Mouse (Mus musculus) midbrain, embryonic 15.5 days (tissue): ENCODE measurements around the gene Zfp597. TPM values are rescaled to one million over a fixed set of nuclear protein-coding genes. Genes with fewer than 3 reads are reported as not detected.

ENCODE experiments used
- ATAC-seq: fragments of 200-750 bp; cut with Nextera tagmentation; replicated peaks from 2 replicates; pipeline ENCODE4 v1.8.0; 2017; ENCODE audit warnings: moderate TSS enrichment
- H3K27ac ChIP-seq: fragments of 300-500 bp; sonication (generic); 2 replicates; pipeline ENCODE4 v1.5.1; 2015; ENCODE audit warnings: mild to moderate bottlenecking, inconsistent platforms
- H3K27me3 ChIP-seq: fragments of 300-500 bp; sonication (generic); replicated peaks from 2 replicates; pipeline ENCODE4 v1.6.1; 2015; ENCODE audit warnings: inconsistent platforms
- H3K36me3 ChIP-seq: fragments of 300-500 bp; sonication (generic); replicated peaks from 2 replicates; pipeline ENCODE4 v1.6.1; 2015; ENCODE audit warnings: inconsistent platforms
- H3K4me1 ChIP-seq: fragments of 300-500 bp; sonication (generic); 2 replicates; pipeline ENCODE4 v1.6.1; 2015; ENCODE audit warnings: inconsistent platforms
- H3K4me2 ChIP-seq: fragments of 300-500 bp; sonication (generic); 2 replicates; pipeline ENCODE4 v1.6.1; 2015; ENCODE audit warnings: inconsistent platforms, mild to moderate bottlenecking, moderate library complexity
- H3K4me3 ChIP-seq: fragments of 300-500 bp; sonication (generic); 2 replicates; pipeline ENCODE4 v1.5.1; 2015; ENCODE audit warnings: mild to moderate bottlenecking, inconsistent platforms
- H3K9ac ChIP-seq: fragments of 300-500 bp; sonication (generic); 2 replicates; pipeline ENCODE4 v1.6.1; 2015; ENCODE audit warnings: mild to moderate bottlenecking, inconsistent platforms
- H3K9me3 ChIP-seq: fragments of 300-500 bp; sonication (generic); 2 replicates; pipeline ENCODE4 v1.6.1; 2016; ENCODE audit warnings: inconsistent platforms
- WGBS: fragments of 180-500 bp; shearing (Covaris S2); methylation state at CpG from one replicate; pipeline ENCODE4 v1.1.7; 2015; ENCODE audit warnings: mixed read lengths; 5-methylcytosine and 5-hydroxymethylcytosine counted together
- polyA plus RNA-seq: library from polyadenylated mRNA; unstranded; fragments of >200 nt; fragmentation: Nextera tagmentation; extraction: Ambion mirVana; gene quantifications from 2 replicates; pipeline ENCODE4 v1.2.1, GENCODE M21; 2015

Gene Zfp597
- polyA plus RNA-seq, 1 experiment from 2014 or later = 19.2 TPM

DNA sequence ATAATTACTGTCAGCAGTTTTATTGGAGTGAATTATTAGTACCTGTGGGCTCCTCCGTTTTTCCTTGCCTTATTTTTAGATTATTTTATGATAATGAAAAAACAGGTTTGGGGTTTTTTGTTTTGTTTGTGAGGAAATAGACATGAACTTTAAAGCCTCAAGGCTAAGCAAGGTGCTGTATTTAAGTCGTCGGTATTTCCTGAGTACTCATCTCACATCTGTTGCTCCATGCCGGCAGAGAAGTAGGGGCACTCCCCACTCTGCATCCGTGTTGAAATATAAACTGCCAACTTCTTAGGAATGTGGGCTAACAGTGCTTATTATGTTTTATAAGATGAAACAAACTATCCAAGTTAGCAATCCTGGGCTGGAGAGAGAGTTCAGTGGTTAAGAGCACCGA is 11.7 kb upstream of the Zfp597 start:
- Histone ChIP-seq H3K4me1 (no peaks in the 10 kb centered on the region), H3K4me3 (no peak overlapping the region), H3K27ac (no peak overlapping the region), H3K9me3 (no peaks in the 10 kb centered on the region), H3K36me3 (peaks cover 38% of the 10 kb centered on the region), H3K27me3 (no peaks in the 10 kb centered on the region), H3K9ac (no peak overlapping the region), H3K4me2 (no peak overlapping the region)
- ATAC-seq = no peak
- WGBS = 86% methylated on average over 6 of the region's 6 CpGs

GRCm38 (mm10) chr16:3895173-3895792 is 10.9 kb upstream of the Zfp597 start:
- H3K4me1 ChIP-seq = no peaks in the 10 kb centered on the region
- 88% methylated on average over 9 of the region's 9 CpGs for WGBS
- no peak for ATAC-seq
- no peak overlapping the region for H3K27ac ChIP-seq
- no peak overlapping the region for H3K4me2 ChIP-seq
- no peaks in the 10 kb centered on the region for H3K27me3 ChIP-seq
- peaks cover 35% of the 10 kb centered on the region for H3K36me3 ChIP-seq
- H3K9me3 ChIP-seq = no peaks in the 10 kb centered on the region
- no peak overlapping the region for H3K4me3 ChIP-seq
- H3K9ac ChIP-seq = no peak overlapping the region

DNA sequence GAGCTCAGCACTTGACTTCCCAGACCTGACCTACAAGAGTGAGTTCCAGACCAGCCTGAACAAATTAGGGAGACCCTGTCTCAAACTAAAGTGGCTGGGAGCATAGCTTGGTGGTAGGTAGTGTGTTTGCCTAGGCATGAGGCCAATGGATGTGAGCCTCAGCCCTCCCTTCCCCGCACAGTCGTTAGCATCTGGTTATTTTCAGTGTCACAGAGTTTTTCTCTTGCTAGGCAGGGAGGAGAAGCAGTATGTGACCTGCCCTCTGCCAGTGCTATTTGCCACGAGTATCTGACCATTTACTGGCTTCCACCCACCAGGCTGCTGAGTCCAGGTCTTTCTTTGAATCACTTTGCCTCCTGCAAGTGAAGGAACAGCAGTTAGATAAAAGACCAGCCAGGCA is 9.4 kb upstream of the Zfp597 start:
- H3K4me2 ChIP-seq = no peak overlapping the region
- no peak overlapping the region for H3K27ac ChIP-seq
- WGBS = 83% methylated on average over 3 of the region's 3 CpGs
- peaks cover 20% of the 10 kb centered on the region for H3K36me3 ChIP-seq
- H3K27me3 ChIP-seq = no peaks in the 10 kb centered on the region
- H3K4me3 ChIP-seq = no peak overlapping the region
- no peak overlapping the region for H3K9ac ChIP-seq
- no peaks in the 10 kb centered on the region for H3K9me3 ChIP-seq
- no peak for ATAC-seq
- no peaks in the 10 kb centered on the region for H3K4me1 ChIP-seq

- no peak overlapping the region for H3K27ac ChIP-seq
- H3K4me3 ChIP-seq = no peak overlapping the region
- H3K27me3 ChIP-seq = no peaks in the 10 kb centered on the region
- 0 out of 2 replicates have a peak, but pooled peaks cover 4% of the 10 kb centered on the region for H3K36me3 ChIP-seq
- no peak overlapping the region for H3K4me2 ChIP-seq
- no peak overlapping the region for H3K9ac ChIP-seq
- ATAC-seq = no peak
- no peaks in the 10 kb centered on the region for H3K9me3 ChIP-seq
- 96% methylated on average over 14 of the region's 14 CpGs for WGBS
- H3K4me1 ChIP-seq = peaks cover 4% of the 10 kb centered on the region; the same call in 1 of the 2 replicates
Measured at GRCm38 (mm10) chr16:3891621-3892295, 7.4 kb upstream of the Zfp597 start.

GRCm38 (mm10) chr16:3885065-3885670 is 807 bp upstream of the Zfp597 start:
- peak; percentile 21; the same call in 1 of the 2 replicates for ATAC-seq
- WGBS = 4% methylated on average over 10 of the region's 10 CpGs
- Histone ChIP-seq H3K4me2 (peak overlapping the region; percentile 69), H3K27me3 (no peaks in the 10 kb centered on the region), H3K9me3 (no peaks in the 10 kb centered on the region), H3K27ac (peak overlapping the region; percentile 93), H3K9ac (peak overlapping the region; percentile 85), H3K4me3 (peak overlapping the region; percentile 87), H3K4me1 (peaks cover 32% of the 10 kb centered on the region), H3K36me3 (no peaks in the 10 kb centered on the region)

DNA sequence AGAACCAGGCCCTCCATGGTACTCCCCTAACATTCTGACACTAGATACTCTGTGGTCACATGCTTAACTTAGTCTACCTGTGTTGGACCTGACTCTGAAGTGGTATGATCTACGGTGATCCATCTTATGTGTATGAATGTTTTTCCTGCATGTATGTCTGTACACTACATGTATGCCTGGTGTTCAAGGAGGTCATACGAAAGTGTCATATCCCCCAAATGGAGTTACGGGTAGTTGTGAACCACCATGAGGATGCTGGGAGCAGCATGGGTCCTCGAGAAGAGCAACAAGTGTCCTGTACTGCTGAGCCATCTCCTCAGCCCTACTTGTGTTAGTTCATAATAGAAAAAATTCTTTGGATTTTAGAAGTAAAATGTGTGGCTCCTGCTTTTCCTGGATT is 8.0 kb downstream of the Zfp597 start:
- no peaks in the 10 kb centered on the region for H3K27me3 ChIP-seq
- H3K9ac ChIP-seq = no peak overlapping the region
- no peak for ATAC-seq
- 98% methylated on average over 4 of the region's 4 CpGs for WGBS
- peaks cover 3% of the 10 kb centered on the region; the same call in 1 of the 2 replicates for H3K36me3 ChIP-seq
- H3K4me2 ChIP-seq = no peak overlapping the region
- H3K4me1 ChIP-seq = peaks cover 13% of the 10 kb centered on the region
- H3K4me3 ChIP-seq = no peak overlapping the region
- no peaks in the 10 kb centered on the region for H3K9me3 ChIP-seq
- H3K27ac ChIP-seq = no peak overlapping the region

GRCm38 (mm10) chr16:3872216-3873047 is 11.9 kb downstream of the Zfp597 start, which contains the start of gene Naa60:
Gene Naa60 (plus strand): TSS chr16:3872375.
- Histone ChIP-seq H3K27ac (peak within 1 kb of the TSS; percentile 65), H3K4me3 (peak within 1 kb of the TSS; percentile 44), H3K4me1 (peaks cover 20% of the 10 kb centered on the region), H3K27me3 (no peaks in the 10 kb centered on the region), H3K9me3 (no peaks in the 10 kb centered on the region), H3K4me2 (peak within 1 kb of the TSS; percentile 87), H3K9ac (peak within 1 kb of the TSS; percentile 47), H3K36me3 (peaks cover 3% of the 10 kb centered on the region; the same call in 1 of the 2 replicates)
- WGBS = 4% methylated on average over 47 of the region's 47 CpGs
- peak; percentile 97 for ATAC-seq

- Histone ChIP-seq H3K9ac (peak overlapping the region; percentile 47), H3K27me3 (no peaks in the 10 kb centered on the region), H3K36me3 (0 out of 2 replicates have a peak, but pooled peaks cover 3% of the 10 kb centered on the region), H3K27ac (peak overlapping the region; percentile 49), H3K4me3 (peak overlapping the region; percentile 44), H3K9me3 (no peaks in the 10 kb centered on the region), H3K4me1 (peaks cover 20% of the 10 kb centered on the region), H3K4me2 (peak overlapping the region; percentile 87)
- ATAC-seq = no peak
- under 1% methylated on average over 16 of the region's 16 CpGs for WGBS
Measured at GRCm38 (mm10) chr16:3871815-3872214, 12.5 kb downstream of the Zfp597 start.

DNA sequence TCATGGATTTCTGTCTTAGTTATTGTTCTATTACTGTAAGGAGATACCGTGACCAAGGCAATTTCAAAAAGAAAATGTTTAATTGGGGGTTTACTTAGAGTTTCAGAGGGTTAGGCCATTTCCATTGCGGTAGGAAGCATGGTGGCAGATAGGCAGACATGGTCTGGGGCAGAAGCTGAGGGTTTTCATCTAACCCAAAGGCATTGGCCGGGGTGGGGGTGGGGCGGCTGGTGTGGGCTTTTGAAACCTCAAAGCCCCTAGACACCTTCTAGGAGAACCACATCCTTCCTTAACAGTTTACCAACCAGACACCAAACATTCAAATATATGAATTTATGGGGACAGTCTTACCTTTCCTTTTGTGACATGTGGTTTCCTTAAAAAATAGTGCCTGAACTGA is 25.1 kb downstream of the Zfp597 start:
- no peak for ATAC-seq
- H3K27me3 ChIP-seq = no peaks in the 10 kb centered on the region
- WGBS = 92% methylated on average over 4 of the region's 4 CpGs
- no peak overlapping the region for H3K27ac ChIP-seq
- H3K4me1 ChIP-seq = no peaks in the 10 kb centered on the region
- no peaks in the 10 kb centered on the region for H3K9me3 ChIP-seq
- no peak overlapping the region for H3K9ac ChIP-seq
- H3K36me3 ChIP-seq = peaks cover 8% of the 10 kb centered on the region
- H3K4me3 ChIP-seq = no peak overlapping the region
- H3K4me2 ChIP-seq = no peak overlapping the region

- 84% methylated on average over 1 of the region's 1 CpGs for WGBS
- Histone ChIP-seq H3K4me3 (no peak overlapping the region), H3K4me2 (no peak overlapping the region), H3K36me3 (peaks cover 4% of the 10 kb centered on the region), H3K9me3 (no peaks in the 10 kb centered on the region), H3K27me3 (no peaks in the 10 kb centered on the region), H3K4me1 (no peaks in the 10 kb centered on the region), H3K27ac (no peak overlapping the region), H3K9ac (no peak overlapping the region)
- no peak for ATAC-seq
Measured at GRCm38 (mm10) chr16:3855776-3856175, 28.6 kb downstream of the Zfp597 start.

DNA sequence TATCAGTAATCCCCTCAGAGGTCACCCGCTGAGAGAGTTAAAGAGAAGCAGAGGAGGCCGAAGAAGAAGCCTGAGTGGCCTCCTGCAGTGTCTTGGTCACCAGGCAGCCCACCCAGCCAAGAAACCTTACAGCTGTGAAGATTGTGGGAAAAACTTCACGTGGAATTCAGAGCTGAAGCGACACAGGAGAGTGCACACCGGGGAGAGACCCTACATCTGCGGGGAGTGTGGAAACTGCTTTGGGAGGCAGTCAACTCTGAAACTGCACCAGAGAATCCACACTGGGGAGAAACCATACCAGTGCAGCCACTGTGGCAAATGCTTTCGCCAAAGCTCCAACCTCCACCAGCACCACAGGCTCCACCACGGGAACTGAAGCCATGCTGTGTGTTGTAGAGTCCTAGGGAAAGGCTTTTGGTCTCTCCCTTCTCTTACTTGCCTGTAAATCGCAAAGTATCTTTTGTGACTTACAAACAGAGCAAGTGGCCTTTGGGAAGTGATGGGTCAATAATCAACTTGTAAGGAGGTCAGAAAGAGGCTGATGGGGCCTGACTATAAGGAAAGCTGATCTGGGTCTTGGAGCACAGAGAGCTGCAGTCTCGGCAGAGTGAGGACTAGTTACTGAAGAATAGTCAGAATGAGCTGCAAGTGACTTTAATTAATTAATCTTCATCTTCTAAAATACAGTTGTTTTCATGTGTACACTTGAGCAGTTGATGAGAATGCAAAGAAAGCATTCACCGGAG is 29.8 kb downstream of the Zfp597 start:
- no peaks in the 10 kb centered on the region for H3K36me3 ChIP-seq
- no peak overlapping the region for H3K27ac ChIP-seq
- no peak overlapping the region for H3K4me2 ChIP-seq
- 42% methylated on average over 11 of the region's 11 CpGs for WGBS
- H3K9me3 ChIP-seq = no peaks in the 10 kb centered on the region
- H3K4me1 ChIP-seq = no peaks in the 10 kb centered on the region
- no peak for ATAC-seq
- H3K4me3 ChIP-seq = no peak overlapping the region
- no peak overlapping the region for H3K9ac ChIP-seq
- no peaks in the 10 kb centered on the region for H3K27me3 ChIP-seq
